In the genomic region with DNA sequence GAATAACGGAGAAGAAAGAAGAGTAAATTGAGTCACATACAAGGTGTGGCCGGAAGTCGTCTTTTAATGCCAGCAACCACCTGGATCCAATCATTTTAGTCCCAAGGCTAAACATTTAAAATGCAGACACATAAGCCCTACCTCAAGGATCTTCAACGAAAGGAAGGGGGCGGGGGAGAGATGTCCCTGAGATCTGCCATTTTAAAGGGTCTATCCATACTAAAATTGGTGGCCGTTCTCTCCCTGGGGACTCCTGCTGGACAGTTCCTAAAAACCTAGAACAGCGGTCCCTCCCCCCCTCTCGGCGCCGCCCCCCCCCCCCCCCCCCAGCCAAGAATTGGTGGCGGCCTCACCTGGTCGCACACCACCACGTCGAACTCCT, we compare ENCODE assay signal across 8 mouse cellular contexts. TPM values are rescaled to one million over a fixed set of nuclear protein-coding genes. Genes with fewer than 3 reads are reported as not detected.
A peak's percentile ranks its signal among the peaks of the same experiment; 100 is the strongest.
DNase-seq lines count a peak whose midpoint lies in the region; ATAC-seq and TF ChIP-seq lines count a peak whose summit lies in the region.

No protein-coding gene starts in this region.

- peaks cover 19% of the 10 kb centered on the region for H3K9me3 ChIP-seq in hindbrain, embryonic 16.5 days (ENCODE audit: control insufficient read depth, low read length)

- peaks cover 35% of the 10 kb centered on the region for H3K36me3 ChIP-seq in liver, adult 2 months (ENCODE audit: control insufficient read depth, insufficient read depth, low read length)
- peaks cover 40% of the 10 kb centered on the region for H3K36me3 ChIP-seq in hindbrain, embryonic 16.5 days (ENCODE audit: control insufficient read depth, insufficient read depth, low read length)

- intact Hi-C loops in left cerebral cortex, postnatal 25 days (cut with DNase I): no loop called here
- intact Hi-C loops in left cerebral cortex, postnatal 4 days (cut with DNase I): no loop called here

- no peak for DNase-seq in liver, adult 2 months (ENCODE audit: extremely low read depth, low read depth, low spot score)
- no peak for DNase-seq in liver
- no peak for DNase-seq in left cerebral cortex, postnatal 25 days (ENCODE audit: low spot score in 2 of 2)
- no peak for DNase-seq in left cerebral cortex, postnatal 4 days
- DNase-seq in left cerebral cortex, adult 8-10 months (ENCODE audit: low spot score in 2 of 2): no peak

- peaks cover 5% of the 10 kb centered on the region for H3K4me1 ChIP-seq in liver, adult 2 months (ENCODE audit: control insufficient read depth, insufficient read depth, low read length)
- H3K4me1 ChIP-seq in cortical plate, adult 2 months (ENCODE audit: control insufficient read depth, insufficient read depth, low read length): peaks cover 1% of the 10 kb centered on the region; the same call in 1 of the 2 replicates
- H3K4me1 ChIP-seq in hindbrain, embryonic 16.5 days (ENCODE audit: control insufficient read depth, insufficient read depth, low read depth, low read length): peaks cover 17% of the 10 kb centered on the region

- TF ChIP-seq CTCF in liver, adult 2 months (IDR thresholded peaks at IDR 0.05; ENCODE audit: low read depth, low read length): peak; percentile 4; the same call in 1 of the 2 replicates
- no peak for TF ChIP-seq CTCF in cortical plate, adult 2 months (IDR thresholded peaks at IDR 0.05; ENCODE audit: extremely low read depth, insufficient read depth, low read length)

- WGBS in liver, adult 2 months: 6% methylated on average over 10 of the region's 14 CpGs
- WGBS in hindbrain, embryonic 16.5 days: 2% methylated on average over 9 of the region's 14 CpGs

- peak overlapping the region; percentile 94 for H3K4me3 ChIP-seq in liver, adult 2 months (ENCODE audit: insufficient read depth, low read depth, low read length)
- H3K4me3 ChIP-seq in cortical plate, adult 2 months (ENCODE audit: insufficient read depth, low read length): peak overlapping the region; percentile 82
- peak overlapping the region; percentile 83 for H3K4me3 ChIP-seq in hindbrain, embryonic 16.5 days (ENCODE audit: low read length)

- peak overlapping the region; percentile 65; the same call in 1 of the 2 replicates for H3K27ac ChIP-seq in liver, adult 2 months (replicated peaks; ENCODE audit: insufficient read depth, low read depth, low read length)
- 0 out of 2 replicates have a peak overlapping the region, but pooled peaks have one; percentile 81 for H3K27ac ChIP-seq in cortical plate, adult 2 months (ENCODE audit: insufficient read depth, low read length)
- peak overlapping the region; percentile 98 for H3K27ac ChIP-seq in hindbrain, embryonic 16.5 days (ENCODE audit: low read depth, low read length)

- H3K27me3 ChIP-seq in liver, adult 2 months (ENCODE audit: control insufficient read depth, insufficient read depth, low read length): no peaks in the 10 kb centered on the region
- H3K27me3 ChIP-seq in hindbrain, embryonic 16.5 days (replicated peaks; ENCODE audit: control insufficient read depth, insufficient read depth, low read length): no peaks in the 10 kb centered on the region

- peak overlapping the region; percentile 91 for H3K9ac ChIP-seq in liver, adult 2 months (ENCODE audit: low read depth, low read length)
- peak overlapping the region; percentile 94 for H3K9ac ChIP-seq in hindbrain, embryonic 16.5 days (ENCODE audit: low read depth, low read length)

- no peak for TF ChIP-seq POLR2A in liver, adult 2 months (IDR thresholded peaks at IDR 0.05; ENCODE audit: extremely low read depth, insufficient read depth, low read length)
- TF ChIP-seq POLR2A in cortical plate, adult 2 months (IDR thresholded peaks at IDR 0.05; ENCODE audit: extremely low read depth, insufficient read depth, low read length): no peak

- peaks cover 11% of the 10 kb centered on the region; the same call in 1 of the 2 replicates for H3K79me2 ChIP-seq in liver, adult 2 months (ENCODE audit: control insufficient read depth, insufficient read depth, low read length)

- H3K4me2 ChIP-seq in hindbrain, embryonic 16.5 days (ENCODE audit: low read length): peak overlapping the region; percentile 86

- peak; percentile 10; the same call in 1 of the 2 replicates for ATAC-seq in hindbrain, embryonic 16.5 days
- peak; percentile 3 for ATAC-seq in megakaryocyte, adult 5-6 weeks (ENCODE audit: poor library complexity, severe bottlenecking)

RNA-seq across cellular contexts. Expression of gene Alg2, which starts 0.6 kb away (rescaled TPM):
- total RNA-seq in liver, adult 2 months (2014; rRNA removed): 3.7 and 4.9 TPM in 2 replicates
- 13.9 and 17.4 TPM in 2 replicates for polyA plus RNA-seq in liver, adult 2 months (2012; rRNA removed)
- 77.2 and 81.6 TPM in 2 replicates for polyA plus RNA-seq in cortical plate, adult 2 months (2012; rRNA removed)
- 347 and 352 TPM in 2 replicates for polyA plus RNA-seq in hindbrain, embryonic 16.5 days (2015; fragmentation: Nextera tagmentation; extraction: Ambion mirVana)
- total RNA-seq in megakaryocyte, adult 5-6 weeks (2015): 11.5 and 19.1 TPM in 2 replicates
- total RNA-seq in megakaryocyte, adult 5-6 weeks (2017): 7.9 and 10.8 TPM in 2 replicates
- total RNA-seq in left cerebral cortex, postnatal 25 days (2021): 100 to 1,000 TPM; 124 to 126 TPM
- 100 to 1,000 TPM; 169 to 175 TPM for total RNA-seq in left cerebral cortex, postnatal 4 days (2021)
- total RNA-seq in left cerebral cortex, adult 8-10 months (2022): 100 to 1,000 TPM; 112 to 118 (median 114) TPM

RNA-seq across cellular contexts. Expression of gene Sec61b, which starts 0.9 kb away (rescaled TPM):
- total RNA-seq in liver, adult 2 months (2014; rRNA removed): 217 and 234 TPM in 2 replicates
- polyA plus RNA-seq in liver, adult 2 months (2012; rRNA removed): 281 and 303 TPM in 2 replicates
- 65.5 and 76.1 TPM in 2 replicates for polyA plus RNA-seq in cortical plate, adult 2 months (2012; rRNA removed)
- 233 and 244 TPM in 2 replicates for polyA plus RNA-seq in hindbrain, embryonic 16.5 days (2015; fragmentation: Nextera tagmentation; extraction: Ambion mirVana)
- total RNA-seq in megakaryocyte, adult 5-6 weeks (2015): 382 and 449 TPM in 2 replicates
- 285 and 302 TPM in 2 replicates for total RNA-seq in megakaryocyte, adult 5-6 weeks (2017)
- total RNA-seq in left cerebral cortex, postnatal 25 days (2021): 10 to 100 TPM; 48.8 to 50.0 TPM
- total RNA-seq in left cerebral cortex, postnatal 4 days (2021): 10 to 100 TPM; 82.0 to 97.7 TPM
- 10 to 100 TPM; 40.2 to 48.5 (median 41.3) TPM for total RNA-seq in left cerebral cortex, adult 8-10 months (2022)

Comparison
In these comparisons a context has a peak if more than half of its experiments do, and no peak if none do; other contexts are left out.
1. RNA of gene Alg2, which starts 0.6 kb away (total RNA-seq): 169 to 175 TPM in left cerebral cortex, postnatal 4 days, 124 to 126 TPM in left cerebral cortex, postnatal 25 days and 112 to 118 TPM in left cerebral cortex, adult 8-10 months; 7.9 to 19.1 TPM in megakaryocyte, adult 5-6 weeks and 3.7 to 4.9 TPM in liver, adult 2 months; every median in the first group is over 4 times any median in the second.
2. Peak in every context shown above with its lines, with median percentiles within 50 percentile points of each other: H3K27ac ChIP-seq and H3K4me3 ChIP-seq.